Comparison of ENCODE assay signal across 22 mouse cellular contexts in genomic region chr14:48815231-48815728, GRCm38 (mm10).
A peak's percentile ranks its signal among the peaks of the same experiment; 100 is the strongest.
DNase-seq lines count a peak whose midpoint lies in the region; ATAC-seq and TF ChIP-seq lines count a peak whose summit lies in the region.
"Had no signal": no experiment of that assay in that cellular context is flagged by ENCODE, and none has a peak within 500 bp of the region (broad histone marks: within the 10 kb centered on the region; RNA-seq: fewer than 3 reads in every experiment).

No protein-coding gene starts in this region.

- ATAC-seq in forebrain, embryonic 12.5 days (ENCODE audit: low FRiP score): no peak
- no peak for ATAC-seq in forebrain, postnatal 0 days
- ATAC-seq in midbrain, embryonic 13.5 days: peak; percentile 80
- ATAC-seq in neural tube, embryonic 15.5 days (ENCODE audit: low FRiP score): no peak
- ATAC-seq: forebrain, embryonic 15.5 days had no signal

- no peak overlapping the region for H3K27ac ChIP-seq in forebrain, embryonic 12.5 days
- no peak overlapping the region for H3K27ac ChIP-seq in forebrain, postnatal 0 days (ENCODE audit: low read depth, low read length)
- no peak overlapping the region for H3K27ac ChIP-seq in embryonic facial prominence, embryonic 10.5 days (replicated peaks)
- H3K27ac ChIP-seq in midbrain, embryonic 13.5 days: peak overlapping the region; percentile 10; the same call in 1 of the 2 replicates
- H3K27ac ChIP-seq in neural tube, embryonic 15.5 days (replicated peaks): no peak overlapping the region
- H3K27ac ChIP-seq: forebrain, embryonic 15.5 days; heart, embryonic 13.5 days; kidney, postnatal 0 days; liver, embryonic 14.5 days; lung, embryonic 15.5 days; macrophage; neural tube, embryonic 12.5 days had no signal

- H3K27me3 ChIP-seq in forebrain, embryonic 12.5 days: peaks cover 45% of the 10 kb centered on the region
- H3K27me3 ChIP-seq in forebrain, postnatal 0 days (ENCODE audit: insufficient read depth, low read length): no peaks in the 10 kb centered on the region; the same call in 1 of the 2 replicates
- H3K27me3 ChIP-seq in embryonic facial prominence, embryonic 10.5 days (replicated peaks; ENCODE audit: low read depth, poor library complexity, severe bottlenecking): 0 out of 2 replicates have a peak, but pooled peaks cover 9% of the 10 kb centered on the region
- 0 out of 2 replicates have a peak, but pooled peaks cover 5% of the 10 kb centered on the region for H3K27me3 ChIP-seq in midbrain, embryonic 13.5 days
- H3K27me3 ChIP-seq in neural tube, embryonic 15.5 days (replicated peaks): no peaks in the 10 kb centered on the region
- H3K27me3 ChIP-seq: CH12.LX; heart, embryonic 13.5 days; lung, embryonic 15.5 days; neural tube, embryonic 12.5 days had no signal

- no peaks in the 10 kb centered on the region for H3K9me3 ChIP-seq in forebrain, embryonic 12.5 days
- no peaks in the 10 kb centered on the region for H3K9me3 ChIP-seq in forebrain, postnatal 0 days (ENCODE audit: low read length)
- no peaks in the 10 kb centered on the region for H3K9me3 ChIP-seq in embryonic facial prominence, embryonic 10.5 days
- no peaks in the 10 kb centered on the region for H3K9me3 ChIP-seq in midbrain, embryonic 13.5 days
- H3K9me3 ChIP-seq in neural tube, embryonic 15.5 days (replicated peaks): no peaks in the 10 kb centered on the region
- H3K9me3 ChIP-seq: forebrain, embryonic 15.5 days; heart, embryonic 13.5 days; lung, embryonic 15.5 days; neural tube, embryonic 12.5 days had no signal

- peaks cover 23% of the 10 kb centered on the region; the same call in 1 of the 2 replicates for H3K4me1 ChIP-seq in forebrain, embryonic 12.5 days
- H3K4me1 ChIP-seq in forebrain, postnatal 0 days (ENCODE audit: insufficient read depth): peaks cover 6% of the 10 kb centered on the region; the same call in 1 of the 2 replicates
- peaks cover 5% of the 10 kb centered on the region; the same call in 1 of the 2 replicates for H3K4me1 ChIP-seq in embryonic facial prominence, embryonic 10.5 days
- peaks cover 25% of the 10 kb centered on the region for H3K4me1 ChIP-seq in midbrain, embryonic 13.5 days (replicated peaks)
- H3K4me1 ChIP-seq in neural tube, embryonic 15.5 days: no peaks in the 10 kb centered on the region
- H3K4me1 ChIP-seq: heart, embryonic 13.5 days; lung, embryonic 15.5 days; neural tube, embryonic 12.5 days had no signal

- no peaks in the 10 kb centered on the region for H3K36me3 ChIP-seq in forebrain, embryonic 12.5 days (replicated peaks)
- no peaks in the 10 kb centered on the region for H3K36me3 ChIP-seq in forebrain, postnatal 0 days (ENCODE audit: insufficient read depth)
- no peaks in the 10 kb centered on the region for H3K36me3 ChIP-seq in embryonic facial prominence, embryonic 10.5 days (replicated peaks)
- H3K36me3 ChIP-seq in midbrain, embryonic 13.5 days: no peaks in the 10 kb centered on the region
- H3K36me3 ChIP-seq in neural tube, embryonic 15.5 days: no peaks in the 10 kb centered on the region
- H3K36me3 ChIP-seq: forebrain, embryonic 15.5 days; heart, embryonic 13.5 days; lung, embryonic 15.5 days; neural tube, embryonic 12.5 days had no signal

- H3K4me3 ChIP-seq in forebrain, embryonic 12.5 days (replicated peaks): no peak overlapping the region
- H3K4me3 ChIP-seq in forebrain, postnatal 0 days (ENCODE audit: low read depth, low read length): no peak overlapping the region
- H3K4me3 ChIP-seq in embryonic facial prominence, embryonic 10.5 days: no peak overlapping the region
- H3K4me3 ChIP-seq in midbrain, embryonic 13.5 days (replicated peaks): no peak overlapping the region
- H3K4me3 ChIP-seq in neural tube, embryonic 15.5 days (replicated peaks): no peak overlapping the region
- H3K4me3 ChIP-seq: forebrain, embryonic 15.5 days; heart, embryonic 13.5 days; lung, embryonic 15.5 days; neural tube, embryonic 12.5 days had no signal

- WGBS in forebrain, embryonic 12.5 days: 5% methylated on average over 8 of the region's 8 CpGs
- WGBS in forebrain, postnatal 0 days: 8% methylated on average over 8 of the region's 8 CpGs
- WGBS in embryonic facial prominence, embryonic 10.5 days: 39% methylated on average over 8 of the region's 8 CpGs
- 10% methylated on average over 8 of the region's 8 CpGs for WGBS in midbrain, embryonic 13.5 days
- 28% methylated on average over 8 of the region's 8 CpGs for WGBS in neural tube, embryonic 15.5 days

- H3K9ac ChIP-seq in forebrain, embryonic 12.5 days: no peak overlapping the region
- H3K9ac ChIP-seq in forebrain, postnatal 0 days: no peak overlapping the region
- H3K9ac ChIP-seq in midbrain, embryonic 13.5 days (replicated peaks): no peak overlapping the region
- H3K9ac ChIP-seq in neural tube, embryonic 15.5 days (replicated peaks): no peak overlapping the region
- H3K9ac ChIP-seq: forebrain, embryonic 15.5 days; heart, embryonic 13.5 days; liver, embryonic 14.5 days; lung, embryonic 15.5 days; neural tube, embryonic 12.5 days had no signal

- TF ChIP-seq CTCF in forebrain, postnatal 0 days (IDR thresholded peaks at IDR 0.05; ENCODE audit: low read depth): no peak

- DNase-seq in forebrain, postnatal 0 days: no peak
- DNase-seq in Muller cell, postnatal 12 days (ENCODE audit: inconsistent ontology term): peak; percentile 37
- DNase-seq in embryonic facial prominence, embryonic 10.5 days (ENCODE audit: low spot score): peak; percentile 35
- no peak for DNase-seq in urinary bladder, postnatal 25 days (ENCODE audit: low spot score)
- DNase-seq in right cerebral cortex, postnatal 10 days (ENCODE audit: low spot score in 2 of 2): no peak
- DNase-seq: adrenal gland, postnatal 25 days; cerebellum, adult 11-12 months; heart, adult 18-20 months; heart, postnatal 36 days; kidney, adult 18-20 months; thymus, adult 2 months had no signal

- H3K4me2 ChIP-seq in forebrain, embryonic 12.5 days: peak overlapping the region; percentile 19; the same call in 1 of the 2 replicates
- no peak overlapping the region for H3K4me2 ChIP-seq in forebrain, postnatal 0 days (ENCODE audit: low read depth)
- no peak overlapping the region for H3K4me2 ChIP-seq in midbrain, embryonic 13.5 days (replicated peaks)
- H3K4me2 ChIP-seq in neural tube, embryonic 15.5 days: no peak overlapping the region
- H3K4me2 ChIP-seq: forebrain, embryonic 15.5 days; heart, embryonic 13.5 days; lung, embryonic 15.5 days; neural tube, embryonic 12.5 days had no signal

Comparison
In these comparisons a context has a peak if more than half of its experiments do, and no peak if none do; other contexts are left out.
1. DNase-seq: peak in Muller cell, postnatal 12 days (single experiment) and embryonic facial prominence, embryonic 10.5 days (single experiment); none in forebrain, postnatal 0 days (single experiment), urinary bladder, postnatal 25 days (single experiment) and right cerebral cortex, postnatal 10 days (0 of 2).